Mouse (Mus musculus) forebrain, embryonic 12.5 days (tissue): Measurements from ENCODE around the gene Prpf40a. TPM values are rescaled to one million over a fixed set of nuclear protein-coding genes. Genes with fewer than 3 reads are reported as not detected.

Experiments used
- ATAC-seq: fragments of 200-750 bp; cut with Nextera tagmentation; 2 replicates; pipeline ENCODE4 v1.8.0; 2017; ENCODE audit warnings: moderate TSS enrichment; ENCODE audit not compliant: low FRiP score
- H3K27ac ChIP-seq: fragments of 300-500 bp; sonication (generic); 2 replicates; pipeline ENCODE4 v1.5.1; 2016; ENCODE audit warnings: mild to moderate bottlenecking
- H3K27me3 ChIP-seq: fragments of 300-500 bp; sonication (generic); 2 replicates; pipeline ENCODE4 v1.6.1; 2016; ENCODE audit warnings: mild to moderate bottlenecking
- H3K36me3 ChIP-seq: fragments of 300-500 bp; sonication (generic); replicated peaks from 2 replicates; pipeline ENCODE4 v1.6.1; 2016; ENCODE audit warnings: mild to moderate bottlenecking
- H3K4me1 ChIP-seq: fragments of 300-500 bp; sonication (generic); 2 replicates; pipeline ENCODE4 v1.6.1; 2016
- H3K4me2 ChIP-seq: fragments of 300-500 bp; sonication (generic); 2 replicates; pipeline ENCODE4 v1.6.1; 2016; ENCODE audit warnings: mild to moderate bottlenecking, moderate library complexity
- H3K4me3 ChIP-seq: fragments of 300-500 bp; sonication (generic); replicated peaks from 2 replicates; pipeline ENCODE4 v1.5.1; 2016; ENCODE audit warnings: mild to moderate bottlenecking
- H3K9ac ChIP-seq: fragments of 300-500 bp; sonication (generic); 2 replicates; pipeline ENCODE4 v1.6.1; 2016; ENCODE audit warnings: mild to moderate bottlenecking
- H3K9me3 ChIP-seq: fragments of 300-500 bp; sonication (generic); 2 replicates; pipeline ENCODE4 v1.6.1; 2016
- WGBS: fragments of 180-500 bp; shearing (Covaris S2); methylation state at CpG from one replicate; pipeline ENCODE4 v1.1.7; 2016; 5-methylcytosine and 5-hydroxymethylcytosine counted together
- polyA plus RNA-seq: library from polyadenylated mRNA; unstranded; fragments of >200 nt; fragmentation: Nextera tagmentation; extraction: Ambion mirVana; gene quantifications from 2 replicates; pipeline ENCODE4 v1.2.1, GENCODE M21; 2016

Prpf40a gene
- polyA plus RNA-seq = 175 and 176 TPM in 2 replicates

GRCm38 (mm10) chr2:53190684-53191511 is at the start of gene Prpf40a:
Gene Prpf40a (minus strand): TSS chr2:53191284.
- peaks cover 12% of the 10 kb centered on the region for H3K36me3 ChIP-seq
- peak within 1 kb of the TSS; percentile 68 for H3K4me2 ChIP-seq
- peak within 1 kb of the TSS; percentile 96 for H3K27ac ChIP-seq
- H3K4me3 ChIP-seq = peak within 1 kb of the TSS; percentile 87
- under 1% methylated on average over 47 of the region's 53 CpGs for WGBS
- peak; percentile 97 for ATAC-seq
- peaks cover 23% of the 10 kb centered on the region for H3K4me1 ChIP-seq
- H3K27me3 ChIP-seq = no peaks in the 10 kb centered on the region
- H3K9me3 ChIP-seq = no peaks in the 10 kb centered on the region
- H3K9ac ChIP-seq = peak within 1 kb of the TSS; percentile 89

- Histone ChIP-seq H3K27ac (no peak overlapping the region), H3K4me2 (no peak overlapping the region), H3K36me3 (peaks cover 26% of the 10 kb centered on the region), H3K9ac (no peak overlapping the region), H3K9me3 (no peaks in the 10 kb centered on the region; the same call in 1 of the 2 replicates), H3K4me3 (no peak overlapping the region), H3K27me3 (no peaks in the 10 kb centered on the region), H3K4me1 (no peaks in the 10 kb centered on the region)
- 88% methylated on average over 5 of the region's 5 CpGs for WGBS
- ATAC-seq = no peak
Measured at GRCm38 (mm10) chr2:53222242-53222641, 31.2 kb upstream of the Prpf40a start.

- Histone ChIP-seq H3K27ac (no peak overlapping the region), H3K4me3 (no peak overlapping the region), H3K27me3 (no peaks in the 10 kb centered on the region), H3K36me3 (peaks cover 58% of the 10 kb centered on the region), H3K4me1 (no peaks in the 10 kb centered on the region), H3K4me2 (no peak overlapping the region), H3K9me3 (no peaks in the 10 kb centered on the region), H3K9ac (no peak overlapping the region)
- WGBS = 97% methylated on average over 1 of the region's 1 CpGs
- no peak for ATAC-seq
Measured at GRCm38 (mm10) chr2:53213493-53213892, 22.4 kb upstream of the Prpf40a start.

GRCm38 (mm10) chr2:53206749-53207148 is 15.7 kb upstream of the Prpf40a start:
- no peak overlapping the region for H3K4me3 ChIP-seq
- no peak overlapping the region for H3K4me2 ChIP-seq
- peaks cover 30% of the 10 kb centered on the region for H3K36me3 ChIP-seq
- H3K27ac ChIP-seq = no peak overlapping the region
- no peak for ATAC-seq
- no peaks in the 10 kb centered on the region for H3K27me3 ChIP-seq
- H3K9me3 ChIP-seq = no peaks in the 10 kb centered on the region
- no peak overlapping the region for H3K9ac ChIP-seq
- no peaks in the 10 kb centered on the region for H3K4me1 ChIP-seq

GRCm38 (mm10) chr2:53204373-53205274 is 13.5 kb upstream of the Prpf40a start:
- 74% methylated on average over 5 of the region's 5 CpGs for WGBS
- no peak overlapping the region for H3K4me3 ChIP-seq
- no peaks in the 10 kb centered on the region for H3K9me3 ChIP-seq
- no peak overlapping the region for H3K4me2 ChIP-seq
- H3K4me1 ChIP-seq = no peaks in the 10 kb centered on the region
- ATAC-seq = peak; percentile 74; the same call in 1 of the 2 replicates
- no peak overlapping the region for H3K9ac ChIP-seq
- H3K27ac ChIP-seq = no peak overlapping the region
- no peaks in the 10 kb centered on the region for H3K27me3 ChIP-seq
- H3K36me3 ChIP-seq = peaks cover 21% of the 10 kb centered on the region

GRCm38 (mm10) chr2:53200164-53200885 is 9.2 kb upstream of the Prpf40a start:
- H3K36me3 ChIP-seq = peaks cover 29% of the 10 kb centered on the region
- no peak for ATAC-seq
- WGBS = 96% methylated on average over 4 of the region's 4 CpGs

GRCm38 (mm10) chr2:53199203-53199602 is 8.1 kb upstream of the Prpf40a start:
- Histone ChIP-seq H3K27me3 (no peaks in the 10 kb centered on the region), H3K27ac (no peak overlapping the region), H3K36me3 (peaks cover 34% of the 10 kb centered on the region), H3K4me2 (no peak overlapping the region), H3K9ac (no peak overlapping the region), H3K9me3 (no peaks in the 10 kb centered on the region), H3K4me3 (no peak overlapping the region), H3K4me1 (no peaks in the 10 kb centered on the region)
- no peak for ATAC-seq
- WGBS = 89% methylated on average over 1 of the region's 1 CpGs

More at GRCm38 (mm10) chr2:53200164-53200885, 9.2 kb upstream of the Prpf40a start:
- Histone ChIP-seq H3K4me3 (no peak overlapping the region), H3K4me2 (no peak overlapping the region), H3K9ac (no peak overlapping the region), H3K9me3 (no peaks in the 10 kb centered on the region), H3K4me1 (no peaks in the 10 kb centered on the region), H3K27ac (no peak overlapping the region), H3K27me3 (no peaks in the 10 kb centered on the region)

- Histone ChIP-seq H3K4me2 (no peak overlapping the region), H3K4me3 (no peak overlapping the region), H3K27me3 (no peaks in the 10 kb centered on the region), H3K4me1 (peaks cover 12% of the 10 kb centered on the region), H3K9me3 (no peaks in the 10 kb centered on the region), H3K36me3 (peaks cover 31% of the 10 kb centered on the region), H3K9ac (no peak overlapping the region), H3K27ac (no peak overlapping the region)
- 95% methylated on average over 10 of the region's 10 CpGs for whole genome bisulfite sequencing
- no peak for ATAC-seq
Measured at GRCm38 (mm10) chr2:53196431-53196830, 5.3 kb upstream of the Prpf40a start.

GRCm38 (mm10) chr2:53192386-53192785 is 1.3 kb upstream of the Prpf40a start:
- H3K36me3 ChIP-seq = peaks cover 22% of the 10 kb centered on the region
- no peaks in the 10 kb centered on the region for H3K27me3 ChIP-seq
- H3K9me3 ChIP-seq = no peaks in the 10 kb centered on the region
- H3K9ac ChIP-seq = peak overlapping the region; percentile 76
- peak overlapping the region; percentile 95 for H3K27ac ChIP-seq
- peak overlapping the region; percentile 87 for H3K4me3 ChIP-seq
- ATAC-seq = peak; percentile 1; the same call in 1 of the 2 replicates
- under 1% methylated on average over 20 of the region's 20 CpGs for WGBS
- peaks cover 23% of the 10 kb centered on the region for H3K4me1 ChIP-seq
- H3K4me2 ChIP-seq = peak overlapping the region; percentile 68

GRCm38 (mm10) chr2:53191523-53192220 is 588 bp upstream of the Prpf40a start, which contains the start of gene Arl6ip6:
Gene Arl6ip6 (plus strand): TSS chr2:53191726.
- peak within 1 kb of the TSS; percentile 68 for H3K4me2 ChIP-seq
- peak within 1 kb of the TSS; percentile 87 for H3K4me3 ChIP-seq
- peaks cover 23% of the 10 kb centered on the region for H3K4me1 ChIP-seq
- no peaks in the 10 kb centered on the region for H3K27me3 ChIP-seq
- peak within 1 kb of the TSS; percentile 89 for H3K9ac ChIP-seq
- ATAC-seq = peak; percentile 93
- peaks cover 17% of the 10 kb centered on the region for H3K36me3 ChIP-seq
- peak within 1 kb of the TSS; percentile 96 for H3K27ac ChIP-seq
- under 1% methylated on average over 80 of the region's 82 CpGs for WGBS
- no peaks in the 10 kb centered on the region for H3K9me3 ChIP-seq

- Histone ChIP-seq H3K4me2 (peak overlapping the region; percentile 58), H3K4me1 (peaks cover 23% of the 10 kb centered on the region), H3K27me3 (no peaks in the 10 kb centered on the region), H3K9me3 (no peaks in the 10 kb centered on the region), H3K9ac (0 out of 2 replicates have a peak overlapping the region, but pooled peaks have one; percentile 38), H3K36me3 (peaks cover 3% of the 10 kb centered on the region), H3K4me3 (peak overlapping the region; percentile 87), H3K27ac (no peak overlapping the region)
- WGBS = 81% methylated on average over 3 of the region's 3 CpGs
- no peak for ATAC-seq
Measured at GRCm38 (mm10) chr2:53189811-53190210, 1.3 kb downstream of the Prpf40a start.
